Mouse (Mus musculus): Measurements from ENCODE around the gene Sema5b. TPM values are rescaled to one million over a fixed set of nuclear protein-coding genes. Genes with fewer than 3 reads are reported as not detected.

The Sema5b gene
- polyA plus RNA-seq, 1 experiment, result not detected

- TF ChIP-seq SRF (IDR thresholded peaks at IDR 0.05; ENCODE audit: control insufficient read depth, insufficient read length, low read depth), result no peak
- TF ChIP-seq USF1 (IDR thresholded peaks at IDR 0.05; ENCODE audit: low read depth), result no peak
- TF ChIP-seq POLR2AphosphoS2 (IDR thresholded peaks at IDR 0.05; ENCODE audit: insufficient read length, low read depth), result no peak
- TF ChIP-seq MYOG (IDR thresholded peaks at IDR 0.05; ENCODE audit: control insufficient read depth in 1 of 3, insufficient read depth in 1 of 3, insufficient read length in 2 of 3, low read depth in 2 of 3), result no peak
- no peak for TF ChIP-seq MAX (IDR thresholded peaks at IDR 0.05; ENCODE audit: low read depth)
- no peak for TF ChIP-seq POLR2A (IDR thresholded peaks at IDR 0.05; ENCODE audit: insufficient read length, low read depth)
- TF ChIP-seq E2F4 (IDR thresholded peaks at IDR 0.05; ENCODE audit: insufficient read depth), result no peak
- no peak for TF ChIP-seq REST (IDR thresholded peaks at IDR 0.05; ENCODE audit: insufficient read depth, insufficient read length)
- no peak for TF ChIP-seq TCF12 (IDR thresholded peaks at IDR 0.05; ENCODE audit: insufficient read depth, poor library complexity, severe bottlenecking)
- TF ChIP-seq CEBPB (IDR thresholded peaks at IDR 0.05; ENCODE audit: insufficient read depth, poor library complexity, severe bottlenecking), result no peak
- no peak for TF ChIP-seq TCF3 (IDR thresholded peaks at IDR 0.05; ENCODE audit: insufficient read length, low read depth)
- no peak for TF ChIP-seq MYOD1 (IDR thresholded peaks at IDR 0.05; ENCODE audit: control insufficient read depth in 1 of 3, insufficient read length in 2 of 3, low read depth in 2 of 3)
- Histone ChIP-seq H3K27me3 (ENCODE audit: control insufficient read depth, insufficient read depth, insufficient read length) (no peaks in the 10 kb centered on the region), H3ac (ENCODE audit: control insufficient read depth, insufficient read length) (no peak overlapping the region), H3K79me2 (ENCODE audit: control insufficient read depth, insufficient read depth) (no peaks in the 10 kb centered on the region), H3K4me2 (ENCODE audit: low read depth) (no peak overlapping the region), H3K4me3 (no peak overlapping the region), H3K36me3 (ENCODE audit: control insufficient read depth, insufficient read depth) (no peaks in the 10 kb centered on the region)
These were observed 163.1 kb downstream of the Sema5b start for GRCm38 (mm10) chr16:35703763-35704679.

GRCm38 (mm10) chr16:35704796-35705195 is 163.9 kb downstream of the Sema5b start:
- no peaks in the 10 kb centered on the region for H3K36me3 ChIP-seq (ENCODE audit: control insufficient read depth, insufficient read depth)
- no peak overlapping the region for H3K4me3 ChIP-seq
- no peak overlapping the region for H3ac ChIP-seq (ENCODE audit: control insufficient read depth, insufficient read length)
- H3K27me3 ChIP-seq (ENCODE audit: control insufficient read depth, insufficient read depth, insufficient read length), result no peaks in the 10 kb centered on the region
- H3K79me2 ChIP-seq (ENCODE audit: control insufficient read depth, insufficient read depth), result no peaks in the 10 kb centered on the region
- no peak for TF ChIP-seq POLR2AphosphoS2 (IDR thresholded peaks at IDR 0.05; ENCODE audit: insufficient read length, low read depth)
- no peak for TF ChIP-seq E2F4 (IDR thresholded peaks at IDR 0.05; ENCODE audit: insufficient read depth)
- no peak for TF ChIP-seq TCF3 (IDR thresholded peaks at IDR 0.05; ENCODE audit: insufficient read length, low read depth)
- no peak for TF ChIP-seq MYOG (IDR thresholded peaks at IDR 0.05; ENCODE audit: control insufficient read depth in 1 of 3, insufficient read depth in 1 of 3, insufficient read length in 2 of 3, low read depth in 2 of 3)
- no peak for TF ChIP-seq TCF12 (IDR thresholded peaks at IDR 0.05; ENCODE audit: insufficient read depth, poor library complexity, severe bottlenecking)
- TF ChIP-seq USF1 (IDR thresholded peaks at IDR 0.05; ENCODE audit: low read depth), result no peak
- no peak for TF ChIP-seq POLR2A (IDR thresholded peaks at IDR 0.05; ENCODE audit: insufficient read length, low read depth)
- TF ChIP-seq REST (IDR thresholded peaks at IDR 0.05; ENCODE audit: insufficient read depth, insufficient read length), result no peak
- TF ChIP-seq MYOD1 (IDR thresholded peaks at IDR 0.05; ENCODE audit: control insufficient read depth in 1 of 3, insufficient read length in 2 of 3, low read depth in 2 of 3), result no peak
- TF ChIP-seq SRF (IDR thresholded peaks at IDR 0.05; ENCODE audit: control insufficient read depth, insufficient read length, low read depth), result no peak
- no peak for TF ChIP-seq MAX (IDR thresholded peaks at IDR 0.05; ENCODE audit: low read depth)
- no peak for TF ChIP-seq CEBPB (IDR thresholded peaks at IDR 0.05; ENCODE audit: insufficient read depth, poor library complexity, severe bottlenecking)
- no peak overlapping the region for H3K4me2 ChIP-seq (ENCODE audit: low read depth)

GRCm38 (mm10) chr16:35707004-35707403 is 166.1 kb downstream of the Sema5b start:
- Histone ChIP-seq H3K36me3 (ENCODE audit: control insufficient read depth, insufficient read depth) (no peaks in the 10 kb centered on the region), H3K4me3 (no peak overlapping the region), H3ac (ENCODE audit: control insufficient read depth, insufficient read length) (no peak overlapping the region), H3K4me2 (ENCODE audit: low read depth) (no peak overlapping the region), H3K79me2 (ENCODE audit: control insufficient read depth, insufficient read depth) (no peaks in the 10 kb centered on the region), H3K27me3 (ENCODE audit: control insufficient read depth, insufficient read depth, insufficient read length) (no peaks in the 10 kb centered on the region)
- no peak for TF ChIP-seq POLR2AphosphoS2 (IDR thresholded peaks at IDR 0.05; ENCODE audit: insufficient read length, low read depth)
- TF ChIP-seq E2F4 (IDR thresholded peaks at IDR 0.05; ENCODE audit: insufficient read depth), result no peak
- TF ChIP-seq REST (IDR thresholded peaks at IDR 0.05; ENCODE audit: insufficient read depth, insufficient read length), result no peak
- TF ChIP-seq TCF12 (IDR thresholded peaks at IDR 0.05; ENCODE audit: insufficient read depth, poor library complexity, severe bottlenecking), result no peak
- TF ChIP-seq MYOD1 (IDR thresholded peaks at IDR 0.05; ENCODE audit: control insufficient read depth in 1 of 3, insufficient read length in 2 of 3, low read depth in 2 of 3), result no peak
- no peak for TF ChIP-seq USF1 (IDR thresholded peaks at IDR 0.05; ENCODE audit: low read depth)
- TF ChIP-seq SRF (IDR thresholded peaks at IDR 0.05; ENCODE audit: control insufficient read depth, insufficient read length, low read depth), result no peak
- TF ChIP-seq TCF3 (IDR thresholded peaks at IDR 0.05; ENCODE audit: insufficient read length, low read depth), result no peak
- TF ChIP-seq MAX (IDR thresholded peaks at IDR 0.05; ENCODE audit: low read depth), result no peak
- no peak for TF ChIP-seq MYOG (IDR thresholded peaks at IDR 0.05; ENCODE audit: control insufficient read depth in 1 of 3, insufficient read depth in 1 of 3, insufficient read length in 2 of 3, low read depth in 2 of 3)
- no peak for TF ChIP-seq CEBPB (IDR thresholded peaks at IDR 0.05; ENCODE audit: insufficient read depth, poor library complexity, severe bottlenecking)
- no peak for TF ChIP-seq POLR2A (IDR thresholded peaks at IDR 0.05; ENCODE audit: insufficient read length, low read depth)

DNA sequence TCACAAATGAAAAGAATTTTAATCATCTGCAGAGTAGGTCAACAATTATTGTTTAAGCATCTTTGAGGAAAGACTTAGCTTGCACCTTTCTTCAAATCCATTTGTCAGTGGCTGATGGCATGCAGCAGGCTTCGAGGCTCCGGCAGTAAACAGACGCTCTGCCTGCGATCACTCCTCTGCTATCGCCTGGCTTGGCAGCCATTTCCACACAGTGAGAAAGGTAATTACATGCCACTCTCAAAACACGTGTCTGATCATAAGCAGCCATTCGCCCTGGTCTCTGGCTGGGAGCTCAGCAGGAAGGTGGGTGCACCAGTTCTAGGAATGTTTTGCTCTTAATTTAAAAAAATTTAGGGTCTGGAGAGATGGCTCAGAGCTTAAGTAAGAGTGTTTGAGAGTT is 170.1 kb downstream of the Sema5b start:
- Histone ChIP-seq H3K4me2 (ENCODE audit: low read depth) (no peak overlapping the region), H3K27me3 (ENCODE audit: control insufficient read depth, insufficient read depth, insufficient read length) (no peaks in the 10 kb centered on the region), H3ac (ENCODE audit: control insufficient read depth, insufficient read length) (no peak overlapping the region), H3K79me2 (ENCODE audit: control insufficient read depth, insufficient read depth) (no peaks in the 10 kb centered on the region), H3K4me3 (no peak overlapping the region), H3K36me3 (ENCODE audit: control insufficient read depth, insufficient read depth) (no peaks in the 10 kb centered on the region)
- TF ChIP-seq POLR2AphosphoS2 (IDR thresholded peaks at IDR 0.05; ENCODE audit: insufficient read length, low read depth) (no peak), MYOG (IDR thresholded peaks at IDR 0.05; ENCODE audit: control insufficient read depth in 1 of 3, insufficient read depth in 1 of 3, insufficient read length in 2 of 3, low read depth in 2 of 3) (no peak), MYOD1 (IDR thresholded peaks at IDR 0.05; ENCODE audit: control insufficient read depth in 1 of 3, insufficient read length in 2 of 3, low read depth in 2 of 3) (no peak), USF1 (IDR thresholded peaks at IDR 0.05; ENCODE audit: low read depth) (no peak), SRF (IDR thresholded peaks at IDR 0.05; ENCODE audit: control insufficient read depth, insufficient read length, low read depth) (no peak), CEBPB (IDR thresholded peaks at IDR 0.05; ENCODE audit: insufficient read depth, poor library complexity, severe bottlenecking) (no peak), TCF3 (IDR thresholded peaks at IDR 0.05; ENCODE audit: insufficient read length, low read depth) (no peak), TCF12 (IDR thresholded peaks at IDR 0.05; ENCODE audit: insufficient read depth, poor library complexity, severe bottlenecking) (no peak), REST (IDR thresholded peaks at IDR 0.05; ENCODE audit: insufficient read depth, insufficient read length) (no peak), POLR2A (IDR thresholded peaks at IDR 0.05; ENCODE audit: insufficient read length, low read depth) (no peak), E2F4 (IDR thresholded peaks at IDR 0.05; ENCODE audit: insufficient read depth) (no peak), MAX (IDR thresholded peaks at IDR 0.05; ENCODE audit: low read depth) (no peak)
